Mouse (Mus musculus): ENCODE results near the gene Has3.

The Has3 gene

GRCm38 (mm10) chr8:106929155-106929913, 59.3 kb downstream of the Has3 start:
- DNase-seq (ENCODE audit: low read depth, low spot score), result no peak

GRCm38 (mm10) chr8:106929921-106930320, 59.9 kb downstream of the Has3 start:
- no peak for DNase-seq (ENCODE audit: low read depth, low spot score)

- no peak for DNase-seq (ENCODE audit: low read depth, low spot score)
Observed at GRCm38 (mm10) chr8:106932376-106933065, 62.5 kb downstream of the Has3 start.

- DNase-seq (ENCODE audit: low read depth, low spot score), result no peak
Observed at GRCm38 (mm10) chr8:106933506-106934143, 63.6 kb downstream of the Has3 start.

Measured in c-Kit-negative CD71-positive TER-119-positive erythroid progenitor cells, embryonic 14.5 days (primary cell).